Mouse (Mus musculus) kidney, adult 2 months (tissue): ENCODE measurements at regions not wholly inside any gene's neighbourhood (a gene's known extent, or its start where the extent isn't known, plus 50 kb on each side); places are given as distances from the start of the nearest gene placed in this dataset.

Experiments used
- CTCF ChIP-seq: fragments of 200-500 bp; conservative IDR thresholded peaks from 2 replicates; pipeline ENCODE4 v1.5.1; 2011; ENCODE audit warnings: low read depth, mild to moderate bottlenecking, control low read depth, low read length, moderate library complexity, mixed read lengths; ENCODE audit not compliant: insufficient read depth, insufficient read length
- POLR2A ChIP-seq: fragments of 200-500 bp; IDR thresholded peaks from one replicate; pipeline ENCODE4 v1.6.1; 2011; ENCODE audit warnings: low read depth, low read length, control low read depth

DNA sequence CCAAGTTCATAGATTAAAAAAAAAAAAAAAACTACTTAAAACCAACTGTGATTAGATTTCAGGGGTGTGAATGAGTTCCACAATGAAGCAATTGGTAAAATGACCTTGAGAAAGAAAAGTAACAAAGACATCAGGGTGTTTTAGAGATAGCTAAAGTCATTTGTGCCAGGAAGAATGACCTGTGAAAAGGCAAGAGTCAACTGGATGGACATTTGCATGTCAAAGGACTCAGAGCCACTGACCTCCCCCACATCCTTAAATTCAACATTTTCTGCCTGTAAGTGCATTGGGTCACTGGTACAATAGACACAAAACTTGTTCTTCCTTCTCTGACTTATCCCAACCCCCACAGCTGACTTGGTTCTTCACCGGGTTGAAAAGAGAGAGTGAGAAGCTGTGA lies 474.6 kb upstream of the 2610301B20Rik start:
- no peak for TF ChIP-seq CTCF
- TF ChIP-seq POLR2A, result no peak
